Mouse (Mus musculus): Measurements from ENCODE around the gene Wnt7b. TPM values are rescaled to one million over a fixed set of nuclear protein-coding genes. Genes with fewer than 3 reads are reported as not detected.

The Wnt7b gene
- polyA plus RNA-seq, 1 experiment from 2014 or later: 15.7 TPM

DNA sequence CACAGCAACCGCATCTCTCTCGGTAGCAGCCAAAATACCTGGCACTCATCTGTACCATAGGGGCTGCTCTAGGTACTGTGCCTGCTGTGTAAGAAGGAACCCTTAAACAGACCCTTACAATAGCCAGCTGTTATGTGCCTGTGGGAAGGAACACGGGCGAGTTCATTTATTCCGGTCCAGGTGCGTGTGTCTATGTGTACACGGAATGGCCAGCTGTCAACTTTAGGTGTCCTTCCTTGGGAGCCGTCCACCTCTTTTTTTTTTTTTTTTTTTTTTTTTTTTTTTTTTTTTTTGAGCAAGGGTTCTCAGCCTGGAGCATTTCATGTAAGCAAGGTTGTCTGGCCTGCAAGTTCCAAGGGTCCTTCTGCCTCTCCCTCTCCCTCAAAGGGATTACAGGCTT, 22.7 kb upstream of the Wnt7b start:
- Histone ChIP-seq H3K4me1 (ENCODE audit: control insufficient read depth, insufficient read depth, low read length) (peaks cover 10% of the 10 kb centered on the region; the same call in 1 of the 2 replicates), H3K4me2 (ENCODE audit: low read depth, low read length) (no peak overlapping the region), H3K4me3 (ENCODE audit: low read depth, low read length) (no peak overlapping the region), H3K9ac (ENCODE audit: low read depth, low read length) (no peak overlapping the region), H3K36me3 (ENCODE audit: control insufficient read depth, insufficient read depth, low read length) (no peaks in the 10 kb centered on the region), H3K27ac (replicated peaks; ENCODE audit: low read depth, low read length) (no peak overlapping the region), H3K27me3 (replicated peaks; ENCODE audit: control insufficient read depth, insufficient read depth, low read length) (no peaks in the 10 kb centered on the region), H3K9me3 (ENCODE audit: control insufficient read depth, low read length) (no peaks in the 10 kb centered on the region)
- 81% methylated on average over 8 of the region's 8 CpGs for WGBS
- ATAC-seq (ENCODE audit: low read depth) (no peak), DNase-seq (ENCODE audit: low spot score) (no peak)

- no peaks in the 10 kb centered on the region for H3K9me3 ChIP-seq (ENCODE audit: control insufficient read depth, low read length)
- H3K36me3 ChIP-seq (ENCODE audit: control insufficient read depth, insufficient read depth, low read length): no peaks in the 10 kb centered on the region
- DNase-seq (ENCODE audit: low spot score) (no peak), ATAC-seq (ENCODE audit: low read depth) (no peak)
- no peak overlapping the region for H3K27ac ChIP-seq (replicated peaks; ENCODE audit: low read depth, low read length)
- no peaks in the 10 kb centered on the region for H3K27me3 ChIP-seq (replicated peaks; ENCODE audit: control insufficient read depth, insufficient read depth, low read length)
- no peak overlapping the region for H3K9ac ChIP-seq (ENCODE audit: low read depth, low read length)
- no peak overlapping the region for H3K4me2 ChIP-seq (ENCODE audit: low read depth, low read length)
- H3K4me1 ChIP-seq (ENCODE audit: control insufficient read depth, insufficient read depth, low read length): peaks cover 10% of the 10 kb centered on the region; the same call in 1 of the 2 replicates
- 81% methylated on average over 4 of the region's 4 CpGs for WGBS
- no peak overlapping the region for H3K4me3 ChIP-seq (ENCODE audit: low read depth, low read length)
Measured at GRCm38 (mm10) chr15:85604507-85604906, 22.2 kb upstream of the Wnt7b start.

DNA sequence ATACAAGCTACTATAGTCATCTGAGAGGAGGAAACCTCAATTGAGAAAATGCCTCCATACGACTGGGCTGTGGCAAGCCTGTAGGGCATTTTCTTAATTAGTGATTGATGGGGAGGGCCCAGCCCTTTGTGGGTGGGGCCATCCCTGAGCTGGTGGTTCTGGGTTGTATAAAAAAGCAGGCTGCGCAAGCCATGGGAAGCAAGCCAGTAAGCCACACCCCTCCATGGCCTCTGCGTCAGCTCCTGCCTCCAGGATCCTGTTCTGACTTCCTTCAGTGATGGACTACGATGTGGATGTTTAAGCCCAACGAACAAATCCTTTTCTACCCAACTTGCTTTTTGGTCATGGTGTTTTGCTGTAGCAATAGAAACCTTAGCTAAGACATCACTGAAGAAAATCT, 21.1 kb upstream of the Wnt7b start:
- Histone ChIP-seq H3K27me3 (replicated peaks; ENCODE audit: control insufficient read depth, insufficient read depth, low read length) (no peaks in the 10 kb centered on the region), H3K9me3 (ENCODE audit: control insufficient read depth, low read length) (no peaks in the 10 kb centered on the region), H3K4me3 (ENCODE audit: low read depth, low read length) (no peak overlapping the region), H3K36me3 (ENCODE audit: control insufficient read depth, insufficient read depth, low read length) (no peaks in the 10 kb centered on the region), H3K4me1 (ENCODE audit: control insufficient read depth, insufficient read depth, low read length) (peaks cover 13% of the 10 kb centered on the region), H3K9ac (ENCODE audit: low read depth, low read length) (no peak overlapping the region), H3K4me2 (ENCODE audit: low read depth, low read length) (no peak overlapping the region), H3K27ac (replicated peaks; ENCODE audit: low read depth, low read length) (no peak overlapping the region)
- ATAC-seq (ENCODE audit: low read depth) (no peak), DNase-seq (ENCODE audit: low spot score) (no peak)
- 43% methylated on average over 5 of the region's 5 CpGs for WGBS

GRCm38 (mm10) chr15:85602733-85603132, 20.5 kb upstream of the Wnt7b start:
- H3K36me3 ChIP-seq (ENCODE audit: control insufficient read depth, insufficient read depth, low read length): no peaks in the 10 kb centered on the region
- no peak for DNase-seq (ENCODE audit: low spot score)
- WGBS: 67% methylated on average over 6 of the region's 6 CpGs

DNA sequence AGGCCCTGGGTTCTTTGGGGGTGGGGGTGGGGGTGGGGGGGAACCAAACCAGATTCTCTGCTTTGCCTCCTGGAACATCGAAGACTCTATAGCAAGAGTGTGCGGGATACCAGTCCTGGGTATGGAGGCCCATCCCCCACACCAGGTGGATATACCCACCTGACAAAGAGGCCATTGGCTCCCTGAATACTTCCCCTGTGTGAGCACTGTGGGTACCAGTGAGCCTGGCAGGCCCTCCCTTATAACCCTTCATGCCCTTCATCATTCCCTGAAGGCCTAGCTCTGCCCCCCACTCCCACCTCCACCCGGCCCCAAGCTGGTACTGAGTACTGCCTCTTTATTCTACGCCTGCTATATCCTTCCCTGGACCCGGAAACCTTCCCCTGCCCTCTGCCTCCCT, 19.7 kb upstream of the Wnt7b start:
- no peak overlapping the region for H3K27ac ChIP-seq (replicated peaks; ENCODE audit: low read depth, low read length)
- WGBS: 84% methylated on average over 5 of the region's 5 CpGs
- no peaks in the 10 kb centered on the region for H3K36me3 ChIP-seq (ENCODE audit: control insufficient read depth, insufficient read depth, low read length)

More at GRCm38 (mm10) chr15:85602733-85603132, 20.5 kb upstream of the Wnt7b start:
- no peaks in the 10 kb centered on the region for H3K9me3 ChIP-seq (ENCODE audit: control insufficient read depth, low read length)
- no peak overlapping the region for H3K9ac ChIP-seq (ENCODE audit: low read depth, low read length)
- H3K4me3 ChIP-seq (ENCODE audit: low read depth, low read length): no peak overlapping the region
- H3K4me1 ChIP-seq (ENCODE audit: control insufficient read depth, insufficient read depth, low read length): peaks cover 13% of the 10 kb centered on the region
- no peaks in the 10 kb centered on the region for H3K27me3 ChIP-seq (replicated peaks; ENCODE audit: control insufficient read depth, insufficient read depth, low read length)
- no peak overlapping the region for H3K27ac ChIP-seq (replicated peaks; ENCODE audit: low read depth, low read length)
- no peak overlapping the region for H3K4me2 ChIP-seq (ENCODE audit: low read depth, low read length)
- ATAC-seq (ENCODE audit: low read depth): no peak

GRCm38 (mm10) chr15:85601202-85601601, 18.9 kb upstream of the Wnt7b start:
- WGBS: 78% methylated on average over 4 of the region's 4 CpGs

More for the DNA sequence above, 19.7 kb upstream of the Wnt7b start:
- H3K9ac ChIP-seq (ENCODE audit: low read depth, low read length): no peak overlapping the region
- ATAC-seq (ENCODE audit: low read depth) (no peak), DNase-seq (ENCODE audit: low spot score) (no peak)
- H3K4me1 ChIP-seq (ENCODE audit: control insufficient read depth, insufficient read depth, low read length): peaks cover 13% of the 10 kb centered on the region
- H3K27me3 ChIP-seq (replicated peaks; ENCODE audit: control insufficient read depth, insufficient read depth, low read length): no peaks in the 10 kb centered on the region
- no peak overlapping the region for H3K4me3 ChIP-seq (ENCODE audit: low read depth, low read length)
- no peaks in the 10 kb centered on the region for H3K9me3 ChIP-seq (ENCODE audit: control insufficient read depth, low read length)
- H3K4me2 ChIP-seq (ENCODE audit: low read depth, low read length): no peak overlapping the region

DNA sequence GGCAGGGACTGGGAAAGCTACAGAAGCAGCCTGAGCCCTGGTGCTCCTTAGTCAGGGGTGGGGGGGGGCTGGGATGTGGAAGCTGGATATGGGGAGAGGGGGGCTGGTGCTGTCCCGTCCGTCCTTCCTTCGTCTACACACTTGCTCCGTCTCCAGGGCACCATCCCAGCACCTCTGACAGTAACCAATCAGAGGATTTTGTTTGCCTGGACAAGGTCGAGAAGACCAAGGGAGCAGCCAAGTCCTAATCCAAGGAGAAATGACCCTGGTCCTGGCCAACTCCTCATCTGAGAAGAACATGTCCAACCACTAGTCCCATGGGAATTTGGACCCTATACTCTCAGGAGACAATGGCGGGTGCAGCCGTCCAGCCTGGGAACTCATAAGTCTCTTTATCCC, 18.4 kb upstream of the Wnt7b start:
- no peak for DNase-seq (ENCODE audit: low spot score)
- H3K36me3 ChIP-seq (ENCODE audit: control insufficient read depth, insufficient read depth, low read length): no peaks in the 10 kb centered on the region
- H3K27me3 ChIP-seq (replicated peaks; ENCODE audit: control insufficient read depth, insufficient read depth, low read length): no peaks in the 10 kb centered on the region
- H3K4me2 ChIP-seq (ENCODE audit: low read depth, low read length): peak overlapping the region; percentile 29
- WGBS: 50% methylated on average over 7 of the region's 7 CpGs
- H3K9ac ChIP-seq (ENCODE audit: low read depth, low read length): no peak overlapping the region
- no peak; the same call in 1 of the 2 replicates for ATAC-seq (ENCODE audit: low read depth)
- no peak overlapping the region for H3K4me3 ChIP-seq (ENCODE audit: low read depth, low read length)
- no peak overlapping the region for H3K27ac ChIP-seq (replicated peaks; ENCODE audit: low read depth, low read length)
- H3K9me3 ChIP-seq (ENCODE audit: control insufficient read depth, low read length): no peaks in the 10 kb centered on the region
- H3K4me1 ChIP-seq (ENCODE audit: control insufficient read depth, insufficient read depth, low read length): peaks cover 13% of the 10 kb centered on the region

More at GRCm38 (mm10) chr15:85601202-85601601, 18.9 kb upstream of the Wnt7b start:
- Histone ChIP-seq H3K4me3 (ENCODE audit: low read depth, low read length) (no peak overlapping the region), H3K27ac (replicated peaks; ENCODE audit: low read depth, low read length) (no peak overlapping the region), H3K36me3 (ENCODE audit: control insufficient read depth, insufficient read depth, low read length) (no peaks in the 10 kb centered on the region), H3K4me1 (ENCODE audit: control insufficient read depth, insufficient read depth, low read length) (peaks cover 13% of the 10 kb centered on the region), H3K4me2 (ENCODE audit: low read depth, low read length) (no peak overlapping the region), H3K9me3 (ENCODE audit: control insufficient read depth, low read length) (no peaks in the 10 kb centered on the region), H3K27me3 (replicated peaks; ENCODE audit: control insufficient read depth, insufficient read depth, low read length) (no peaks in the 10 kb centered on the region), H3K9ac (ENCODE audit: low read depth, low read length) (no peak overlapping the region)
- ATAC-seq (ENCODE audit: low read depth): no peak
- DNase-seq (ENCODE audit: low spot score): no peak

- peak; percentile 74; the same call in 1 of the 2 replicates for ATAC-seq (ENCODE audit: low read depth)
Measured at GRCm38 (mm10) chr15:85599887-85600695, 17.8 kb upstream of the Wnt7b start.

More at GRCm38 (mm10) chr15:85599887-85600695, 17.8 kb upstream of the Wnt7b start:
- H3K4me1 ChIP-seq (ENCODE audit: control insufficient read depth, insufficient read depth, low read length): peaks cover 13% of the 10 kb centered on the region
- DNase-seq (ENCODE audit: low spot score): peak; percentile 84
- H3K4me3 ChIP-seq (ENCODE audit: low read depth, low read length): no peak overlapping the region
- peak overlapping the region; percentile 29 for H3K4me2 ChIP-seq (ENCODE audit: low read depth, low read length)
- no peaks in the 10 kb centered on the region for H3K9me3 ChIP-seq (ENCODE audit: control insufficient read depth, low read length)
- no peak overlapping the region for H3K27ac ChIP-seq (replicated peaks; ENCODE audit: low read depth, low read length)
- H3K9ac ChIP-seq (ENCODE audit: low read depth, low read length): peak overlapping the region; percentile 25; the same call in 1 of the 2 replicates
- no peaks in the 10 kb centered on the region for H3K36me3 ChIP-seq (ENCODE audit: control insufficient read depth, insufficient read depth, low read length)
- 15% methylated on average over 17 of the region's 18 CpGs for WGBS
- H3K27me3 ChIP-seq (replicated peaks; ENCODE audit: control insufficient read depth, insufficient read depth, low read length): no peaks in the 10 kb centered on the region

All from embryonic facial prominence, embryonic 14.5 days (tissue).